Mouse (Mus musculus) lung, embryonic 14.5 days (tissue): Measurements from ENCODE around the gene Ang5. TPM values are rescaled to one million over a fixed set of nuclear protein-coding genes. Genes with fewer than 3 reads are reported as not detected.
"Not testable (repeated sequence)": the region's sequence is repeated elsewhere in the genome, so short reads cannot be mapped to it uniquely, and the experiment has no call there.

ENCODE experiments used
- ATAC-seq: fragments of 200-750 bp; cut with Nextera tagmentation; 2 replicates; pipeline ENCODE4 v1.8.0; 2017; ENCODE audit warnings: mild to moderate bottlenecking, moderate TSS enrichment, moderate library complexity; ENCODE audit not compliant: insufficient read depth
- DNase-seq: peaks from one replicate; pipeline ENCODE4 v3.0.0-alpha.2; 2015
- H3K27ac ChIP-seq: fragments of 300-500 bp; sonication (generic); 2 replicates; pipeline ENCODE4 v1.5.1; 2014; ENCODE audit warnings: low read depth, mild to moderate bottlenecking, moderate library complexity
- H3K27me3 ChIP-seq: fragments of 300-500 bp; sonication (generic); 2 replicates; pipeline ENCODE4 v1.6.1; 2014; ENCODE audit warnings: low read length, control low read depth; ENCODE audit not compliant: insufficient read depth
- H3K36me3 ChIP-seq: fragments of 300-500 bp; sonication (generic); 2 replicates; pipeline ENCODE4 v1.6.1; 2014; ENCODE audit warnings: control low read depth; ENCODE audit not compliant: insufficient read depth
- H3K4me1 ChIP-seq: fragments of 300-500 bp; sonication (generic); 2 replicates; pipeline ENCODE4 v1.6.1; 2014; ENCODE audit warnings: antibody characterized with exemption, control low read depth; ENCODE audit not compliant: insufficient read depth
- H3K4me2 ChIP-seq: fragments of 300-500 bp; sonication (generic); 2 replicates; pipeline ENCODE4 v1.6.1; 2014; ENCODE audit warnings: mild to moderate bottlenecking
- H3K4me3 ChIP-seq: fragments of 300-500 bp; sonication (generic); 2 replicates; pipeline ENCODE4 v1.5.1; 2014; ENCODE audit warnings: low read depth, low read length
- H3K9ac ChIP-seq: fragments of 300-500 bp; sonication (generic); 2 replicates; pipeline ENCODE4 v1.6.1; 2014
- H3K9me3 ChIP-seq: fragments of 300-500 bp; sonication (generic); 2 replicates; pipeline ENCODE4 v1.6.1; 2016; ENCODE audit warnings: low read depth, low read length, control low read depth
- CTCF ChIP-seq: IDR thresholded peaks from 2 replicates; pipeline ENCODE4 v1.5.1; 2016; ENCODE audit warnings: antibody characterized with exemption, low read depth
- WGBS: fragments of 180-500 bp; shearing (Covaris S2); extraction: QIAGEN DNeasy Blood & Tissue Kit; methylation state at CpG from one replicate; pipeline ENCODE4 v1.1.7; 2014; 5-methylcytosine and 5-hydroxymethylcytosine counted together
- polyA plus RNA-seq: library from polyadenylated mRNA; unstranded; fragments of >200 nt; fragmentation: Nextera tagmentation; extraction: Ambion mirVana; gene quantifications from 2 replicates; pipeline ENCODE4 v1.2.1, GENCODE M21; 2014

Gene Ang5
- not detected in 2 replicates for polyA plus RNA-seq

DNA sequence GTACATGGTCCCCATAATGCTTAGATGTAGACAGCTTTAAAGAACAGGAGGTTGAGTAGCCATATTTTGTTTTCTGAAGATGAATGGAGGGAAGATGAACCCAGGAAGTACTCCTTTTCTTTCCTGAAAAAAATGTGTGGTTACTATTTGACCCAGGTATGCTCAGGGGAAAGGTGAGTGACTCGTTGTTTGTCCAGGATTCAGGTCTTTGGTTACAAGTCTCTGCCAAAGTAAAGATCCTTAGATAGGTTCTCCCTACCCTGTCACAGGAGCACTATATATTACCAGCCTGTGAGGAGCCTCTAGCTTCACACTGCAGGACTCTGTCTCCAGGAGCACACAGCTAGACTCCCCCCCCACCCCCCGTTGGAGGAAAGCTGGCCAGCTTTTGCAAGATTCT, at the start of gene Ang5:
Ang5 (plus strand) TSS at position 301 of the 400 bp plus-strand sequence.
- H3K36me3 ChIP-seq, H3K4me1 ChIP-seq, H3K4me2 ChIP-seq, H3K27ac ChIP-seq, H3K9me3 ChIP-seq, ATAC-seq, H3K9ac ChIP-seq, H3K4me3 ChIP-seq, H3K27me3 ChIP-seq, DNase-seq: not testable (repeated sequence)
- WGBS, result no CpG with 5 or more reads among the region's 2 CpGs

DNA sequence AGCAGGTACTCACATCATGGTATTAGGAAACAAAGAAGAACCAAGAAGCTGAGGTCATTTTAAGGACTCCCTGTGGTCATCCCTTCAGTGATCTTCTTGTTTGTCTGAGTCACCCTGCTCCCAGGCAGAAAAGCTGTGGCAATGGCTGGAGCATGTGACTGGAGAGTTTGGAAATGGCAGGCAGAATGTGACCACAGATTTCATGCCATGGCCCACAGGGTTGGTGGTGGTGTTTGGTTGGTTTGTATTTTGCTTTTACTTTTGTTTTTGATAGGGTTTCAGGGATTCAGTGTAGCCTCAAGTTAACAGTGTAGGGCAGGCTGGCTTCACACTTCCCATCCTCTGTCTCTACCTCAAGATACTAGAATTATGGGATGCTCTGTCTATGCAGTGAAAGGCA, 38.7 kb upstream of the Ang5 start:
- not testable (repeated sequence) for H3K9me3 ChIP-seq, DNase-seq, H3K27me3 ChIP-seq, ATAC-seq, H3K36me3 ChIP-seq, H3K27ac ChIP-seq, H3K4me2 ChIP-seq, H3K4me3 ChIP-seq, H3K9ac ChIP-seq, H3K4me1 ChIP-seq

- DNase-seq, H3K4me3 ChIP-seq, H3K27me3 ChIP-seq, ATAC-seq, H3K36me3 ChIP-seq, H3K27ac ChIP-seq, H3K4me2 ChIP-seq, H3K9ac ChIP-seq, H3K4me1 ChIP-seq, H3K9me3 ChIP-seq: not testable (repeated sequence)
- WGBS, result 67% methylated on average over 3 of the region's 3 CpGs
These were observed 33.4 kb upstream of the Ang5 start, which contains the start of gene Ear10 for GRCm38 (mm10) chr14:43923459-43923858. Gene Ear10, minus strand, starts transcription at chr14:43923559.

DNA sequence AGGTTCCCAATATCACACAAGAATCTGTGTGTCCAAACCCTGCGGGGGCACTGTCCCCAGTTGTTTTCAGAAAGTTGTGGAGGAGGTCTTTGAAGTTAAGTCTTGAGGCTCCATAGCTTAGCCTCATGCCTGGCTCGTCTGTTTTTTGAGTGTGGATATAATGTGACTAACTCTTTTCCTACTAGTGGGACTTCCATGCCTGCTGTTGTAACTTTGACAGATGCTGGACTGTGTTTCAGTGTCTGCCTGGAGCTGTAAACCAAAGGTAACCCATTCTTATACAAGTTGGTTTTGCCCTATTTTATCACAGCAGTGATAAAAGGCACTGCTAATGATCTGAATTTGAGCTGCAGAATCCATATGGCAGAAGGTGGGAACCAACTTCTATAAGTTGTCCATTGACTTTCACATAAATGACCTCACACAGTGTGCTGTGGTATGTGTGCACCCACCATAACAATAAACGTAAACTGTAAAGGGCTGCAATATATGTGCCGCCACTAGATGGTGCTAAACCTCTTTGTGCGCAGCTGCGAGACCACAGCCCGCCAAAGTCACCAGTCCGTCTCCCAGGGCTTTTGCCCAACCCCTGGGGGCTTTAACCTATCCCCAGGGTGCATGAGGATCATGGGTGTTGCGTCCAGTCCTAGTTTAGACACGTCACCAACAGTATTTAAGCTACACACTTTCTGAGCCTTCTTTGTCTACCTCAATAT, 32.0 kb upstream of the Ang5 start, which contains the start of gene Gm8113:
Gm8113 (plus strand) TSS at position 703 of the 716 bp plus-strand sequence.
- TF ChIP-seq CTCF, result peak; percentile 87
- peak within 1 kb of the TSS; percentile 54 for H3K4me2 ChIP-seq
- DNase-seq, result peak; percentile 97
- H3K36me3 ChIP-seq, H3K27me3 ChIP-seq, H3K4me1 ChIP-seq, H3K9me3 ChIP-seq: not testable (repeated sequence)
- peak within 1 kb of the TSS; percentile 69 for H3K9ac ChIP-seq
- peak within 1 kb of the TSS; percentile 44 for H3K4me3 ChIP-seq
- 7% methylated on average over 10 of the region's 10 CpGs for WGBS
- ATAC-seq, result peak; percentile 99
- peak within 1 kb of the TSS; percentile 96 for H3K27ac ChIP-seq

- Histone ChIP-seq H3K4me2 (peak overlapping the region; percentile 54), H3K4me3 (peak overlapping the region; percentile 44), H3K27ac (peak overlapping the region; percentile 96), H3K9ac (peak overlapping the region; percentile 69)
- H3K27me3 ChIP-seq, H3K36me3 ChIP-seq, H3K4me1 ChIP-seq, H3K9me3 ChIP-seq: not testable (repeated sequence)
- DNase-seq (peak; percentile 70), ATAC-seq (peak; percentile 93)
- WGBS, result 6% methylated on average over 21 of the region's 21 CpGs
These were observed 31.4 kb upstream of the Ang5 start for GRCm38 (mm10) chr14:43925404-43925950.

DNA sequence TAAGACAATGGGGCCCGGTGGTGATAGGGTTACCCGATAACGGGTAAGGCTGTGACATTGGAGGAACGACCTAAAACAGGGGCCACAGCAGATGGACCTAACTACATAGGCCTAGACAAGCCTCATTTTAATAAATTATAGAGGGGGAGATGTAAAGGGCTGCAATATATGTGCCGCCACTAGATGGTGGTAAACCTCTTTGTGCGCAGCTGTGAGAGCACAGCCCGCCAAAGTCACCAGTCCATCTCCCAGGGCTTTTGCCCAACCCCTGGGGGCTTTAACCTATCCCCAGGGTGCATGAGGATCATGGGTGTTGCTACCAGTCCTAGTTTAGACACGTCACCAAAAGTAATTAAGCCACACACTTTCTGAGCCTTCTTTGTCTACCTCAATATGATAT, 23.9 kb upstream of the Ang5 start:
- peak; percentile 70 for TF ChIP-seq CTCF
- not testable (repeated sequence) for H3K9me3 ChIP-seq, H3K4me3 ChIP-seq, H3K9ac ChIP-seq, H3K27ac ChIP-seq, H3K36me3 ChIP-seq, H3K27me3 ChIP-seq, ATAC-seq, H3K4me1 ChIP-seq, H3K4me2 ChIP-seq
- DNase-seq, result peak; percentile 79
- WGBS, result 10% methylated on average over 8 of the region's 8 CpGs

GRCm38 (mm10) chr14:43933399-43933798, 23.5 kb upstream of the Ang5 start:
- not testable (repeated sequence) for DNase-seq, H3K27ac ChIP-seq, H3K36me3 ChIP-seq, H3K9me3 ChIP-seq, H3K27me3 ChIP-seq, ATAC-seq, H3K4me2 ChIP-seq, H3K9ac ChIP-seq, H3K4me1 ChIP-seq, H3K4me3 ChIP-seq
- 45% methylated on average over 5 of the region's 5 CpGs for WGBS

- DNase-seq, H3K27me3 ChIP-seq, H3K27ac ChIP-seq, H3K36me3 ChIP-seq, ATAC-seq, H3K4me3 ChIP-seq, H3K4me2 ChIP-seq, H3K9ac ChIP-seq, H3K9me3 ChIP-seq, H3K4me1 ChIP-seq: not testable (repeated sequence)
- WGBS, result 55% methylated on average over 2 of the region's 2 CpGs
These were observed 3.5 kb upstream of the Ang5 start for GRCm38 (mm10) chr14:43953382-43953781.

- not testable (repeated sequence) for H3K4me3 ChIP-seq, H3K4me1 ChIP-seq, H3K27ac ChIP-seq, ATAC-seq, DNase-seq, H3K9me3 ChIP-seq, H3K36me3 ChIP-seq, H3K4me2 ChIP-seq, H3K27me3 ChIP-seq, H3K9ac ChIP-seq
- no CpG with 5 or more reads among the region's 1 CpGs for WGBS
These were observed 1.8 kb upstream of the Ang5 start for GRCm38 (mm10) chr14:43955074-43955473.
